ENCODE assay signal across 10 mouse cellular contexts in the genomic region with DNA sequence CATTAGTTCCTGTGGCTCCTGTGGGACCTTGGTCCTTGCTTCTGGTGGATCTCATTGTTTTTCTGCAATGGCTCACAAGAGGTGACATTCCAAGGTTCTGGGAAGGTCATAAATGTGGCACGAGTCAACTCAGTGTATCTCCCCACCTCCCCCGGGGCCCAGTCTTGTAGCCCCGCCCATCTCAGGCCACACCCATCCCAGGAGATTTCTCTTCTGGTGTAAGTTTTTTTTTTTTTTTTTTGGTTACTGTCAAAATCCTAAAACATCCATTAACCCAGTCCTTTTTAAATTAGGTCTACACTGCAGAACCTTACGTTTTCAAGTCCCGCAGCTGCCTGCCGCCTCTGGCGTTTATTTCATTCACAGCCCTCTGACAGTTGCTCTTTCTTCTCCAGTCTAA. TPM values are rescaled to one million over a fixed set of nuclear protein-coding genes. Genes with fewer than 3 reads are reported as not detected.
DNase-seq lines count a peak whose midpoint lies in the region; ATAC-seq and TF ChIP-seq lines count a peak whose summit lies in the region.
"Had no signal": no experiment of that assay in that cellular context is flagged by ENCODE, and none has a peak within 500 bp of the region (broad histone marks: within the 10 kb centered on the region; RNA-seq: fewer than 3 reads in every experiment).

No protein-coding gene starts in this region.

- H3K4me1 ChIP-seq in lung, embryonic 15.5 days, result no peaks in the 10 kb centered on the region
- 0 out of 4 replicates have a peak, but pooled peaks cover 3 to 4% of the 10 kb centered on the region in 2 experiments for H3K4me1 ChIP-seq in ES-E14 (ENCODE audit: control insufficient read depth in 2 of 2, insufficient read depth in 2 of 2, low read length in 2 of 2, poor library complexity in 1 of 2)

- no peak for DNase-seq in lung, postnatal 25 days (ENCODE audit: low spot score)
- no peak for DNase-seq in ES-E14 (ENCODE audit: low read depth, low spot score)
- DNase-seq in induced T-regulatory cell, adult 2 months (ENCODE audit: low read depth), result peak; percentile 62
- no peak for DNase-seq in urinary bladder, adult 2 months (ENCODE audit: low spot score)
- no peak for DNase-seq in left cerebral cortex, adult 9 months (ENCODE audit: low spot score in 2 of 2)
- DNase-seq: layer of hippocampus, postnatal 36 days; lung, adult 18-20 months had no signal

- H3K9me3 ChIP-seq in lung, embryonic 15.5 days, result no peaks in the 10 kb centered on the region
- no peaks in the 10 kb centered on the region for H3K9me3 ChIP-seq in ES-E14 (ENCODE audit: control insufficient read depth, insufficient read depth, low read depth, low read length)

- H3K4me3 ChIP-seq in lung, embryonic 15.5 days, result no peak overlapping the region
- H3K4me3 ChIP-seq in ES-E14 (ENCODE audit: insufficient read depth in 1 of 2, low read depth in 1 of 2, low read length in 2 of 2, poor library complexity in 1 of 2, severe bottlenecking in 1 of 2), result no peak overlapping the region

- peaks cover 35% of the 10 kb centered on the region for H3K27me3 ChIP-seq in lung, embryonic 15.5 days

- ATAC-seq in lung, embryonic 15.5 days (ENCODE audit: borderline replicate concordance, extremely low read depth, low FRiP score, low TSS enrichment), result no peak
- peak; percentile 37; the same call in 1 of the 2 replicates for ATAC-seq in neutrophil, adult 5-6 weeks (ENCODE audit: extremely low read depth, insufficient number of reproducible peaks, low FRiP score, poor library complexity, severe bottlenecking)
- ATAC-seq: hindbrain, postnatal 0 days had no signal

- no peaks in the 10 kb centered on the region for H3K36me3 ChIP-seq in lung, embryonic 15.5 days
- H3K36me3 ChIP-seq in ES-E14 (ENCODE audit: control insufficient read depth, insufficient read depth, low read length, poor library complexity, severe bottlenecking), result no peaks in the 10 kb centered on the region

- H3K4me2 ChIP-seq in lung, embryonic 15.5 days, result peak overlapping the region; percentile 9; the same call in 1 of the 2 replicates

- in situ Hi-C loops in ES-E14 (cut with MboI; ENCODE audit: low sequenced_read_pairs in 2 of 2, unreplicated experiment in 2 of 2), result no loop called here

- H3K27ac ChIP-seq in lung, embryonic 15.5 days, result no peak overlapping the region
- no peak overlapping the region for H3K27ac ChIP-seq in ES-E14 (ENCODE audit: insufficient read depth, low read depth, low read length, poor library complexity, severe bottlenecking)
- H3K27ac ChIP-seq: hindbrain, postnatal 0 days had no signal

- 21% methylated on average over 7 of the region's 7 CpGs for WGBS in lung, embryonic 15.5 days

- H3K9ac ChIP-seq in lung, embryonic 15.5 days, result no peak overlapping the region
- no peak overlapping the region for H3K9ac ChIP-seq in ES-E14 (ENCODE audit: insufficient read depth, low read depth, low read length, poor library complexity, severe bottlenecking)

TF ChIP-seq in ES-E14, 5 proteins besides CTCF, POLR2A, EP300 and RAD21:
- TF ChIP-seq ZC3H11A (IDR thresholded peaks at IDR 0.05; ENCODE audit: borderline replicate concordance, low read depth, low read length) (no peak), HCFC1 (IDR thresholded peaks at IDR 0.05; ENCODE audit: borderline replicate concordance, insufficient read depth, low read length) (no peak), MAFK (IDR thresholded peaks at IDR 0.05; ENCODE audit: insufficient read depth, low read depth, low read length) (no peak), ZNF384 (IDR thresholded peaks at IDR 0.05; ENCODE audit: low read depth, low read length) (peak; percentile 90), CHD2 (IDR thresholded peaks at IDR 0.05; ENCODE audit: low read depth, low read length) (no peak)

RNA-seq across cellular contexts. Expression of a gene that starts 51.3 kb away (rescaled TPM):
- polyA plus RNA-seq in lung, embryonic 15.5 days (2015; fragmentation: Nextera tagmentation; extraction: Ambion mirVana), result 80.1 and 81.8 TPM in 2 replicates
- 39.5 and 44.2 TPM in 2 replicates for total RNA-seq in ES-E14 (2012; rRNA removed)
- total RNA-seq in neutrophil, adult 5-6 weeks (2017), result 4.2 and 5.4 TPM in 2 replicates
- polyA plus RNA-seq in urinary bladder, adult 2 months (2012; rRNA removed), result 2.8 and 3.2 TPM in 2 replicates
